Mouse (Mus musculus): ENCODE measurements at regions not wholly inside any gene's neighbourhood (a gene's known extent, or its start where the extent isn't known, plus 50 kb on each side); places are given as distances from the start of the nearest gene placed in this dataset.
"Not testable (repeated sequence)": the region's sequence is repeated elsewhere in the genome, so short reads cannot be mapped to it uniquely, and the experiment has no call there.

DNA sequence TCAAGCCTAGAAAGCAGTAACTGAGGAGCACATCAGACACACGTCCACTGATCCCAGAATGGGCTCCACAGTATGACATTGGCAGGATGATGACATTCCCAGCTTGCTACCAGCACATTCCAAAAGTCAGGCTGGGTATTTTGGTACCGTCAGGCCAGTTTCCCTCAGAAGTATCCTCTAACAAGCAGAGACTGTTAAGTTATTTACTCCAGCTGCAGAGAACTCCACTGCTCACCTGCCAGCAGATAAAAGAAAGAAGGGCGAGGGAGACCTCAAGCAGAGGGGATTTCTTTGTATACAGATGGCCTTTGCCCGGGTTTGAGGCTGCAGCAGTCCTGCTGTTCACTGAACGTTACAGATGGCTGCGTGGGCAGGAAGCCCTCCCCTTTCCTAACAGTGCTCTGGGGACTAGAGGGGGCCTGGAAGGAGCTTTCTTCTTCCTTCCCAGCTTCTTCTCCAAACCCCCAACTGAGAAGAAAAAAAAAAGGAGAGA is 175.2 kb upstream of the Meox2 start:
- CTCF ChIA-PET, result no interaction called here

DNA sequence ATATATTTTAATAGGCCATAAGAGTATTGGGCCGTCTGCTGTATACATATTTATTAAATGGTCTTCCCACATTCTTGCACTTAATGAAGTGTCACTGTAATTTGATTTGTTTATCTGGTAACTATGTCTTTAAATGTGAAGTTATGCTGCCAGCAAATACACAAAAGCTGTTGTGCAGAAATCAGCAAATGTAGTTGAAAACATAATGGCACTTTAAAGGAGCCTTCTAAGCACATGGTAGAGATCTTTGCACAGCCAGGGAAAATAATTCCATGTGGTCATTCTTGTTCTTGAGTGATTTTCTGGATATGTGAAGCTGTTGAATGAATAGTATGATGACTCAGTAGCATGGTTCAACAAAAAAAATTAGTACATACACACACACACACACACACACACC is 164.4 kb upstream of the Meox2 start:
- CTCF ChIA-PET, result no interaction called here

- CTCF ChIA-PET, result no interaction called here
These were observed 162.4 kb upstream of the Meox2 start for GRCm38 (mm10) chr12:36945964-36946363.

GRCm38 (mm10) chr12:36947902-36948301 is 160.4 kb upstream of the Meox2 start:
- CTCF ChIA-PET, result no interaction called here

DNA sequence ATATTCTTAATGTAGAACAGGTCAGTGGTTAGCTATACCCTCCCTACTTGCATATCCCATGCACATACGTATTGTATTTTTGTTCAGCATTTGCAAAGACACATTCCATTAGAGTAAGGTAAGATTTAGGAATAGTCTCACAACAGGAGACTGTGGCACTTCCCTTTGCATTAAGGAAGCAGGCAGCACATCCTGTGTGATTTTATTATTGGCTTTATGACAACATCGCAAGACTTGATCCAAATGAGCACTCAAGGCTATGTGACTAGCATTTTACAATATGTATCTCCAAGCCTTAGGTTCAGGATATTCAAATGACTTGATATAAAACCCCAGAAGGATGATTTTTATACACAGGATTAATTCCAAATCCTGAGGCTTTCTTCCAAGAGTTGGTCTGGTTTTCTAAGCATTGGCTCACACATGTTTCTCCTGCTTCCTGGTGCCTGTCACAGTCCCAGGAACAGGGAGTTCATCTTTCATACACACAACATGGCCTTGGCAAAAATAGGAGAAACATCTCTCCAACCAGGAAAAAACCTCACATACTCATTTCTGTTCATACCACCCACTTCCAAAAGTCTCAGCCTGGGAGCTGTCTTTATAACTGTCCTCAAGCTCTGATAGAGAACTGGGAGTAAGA is 159.1 kb upstream of the Meox2 start:
- CTCF ChIA-PET, result no interaction called here

GRCm38 (mm10) chr12:36974432-36975094 is 133.8 kb upstream of the Meox2 start:
- CTCF ChIA-PET, result interaction anchor here (0.7 kb wide), 1 partner anchor 1705 kb away, joined by 13 read pairs; no protein-coding TSS in a partner anchor

- CTCF ChIA-PET, result no interaction called here
These were observed 131.2 kb upstream of the Meox2 start for GRCm38 (mm10) chr12:36977141-36977540.

DNA sequence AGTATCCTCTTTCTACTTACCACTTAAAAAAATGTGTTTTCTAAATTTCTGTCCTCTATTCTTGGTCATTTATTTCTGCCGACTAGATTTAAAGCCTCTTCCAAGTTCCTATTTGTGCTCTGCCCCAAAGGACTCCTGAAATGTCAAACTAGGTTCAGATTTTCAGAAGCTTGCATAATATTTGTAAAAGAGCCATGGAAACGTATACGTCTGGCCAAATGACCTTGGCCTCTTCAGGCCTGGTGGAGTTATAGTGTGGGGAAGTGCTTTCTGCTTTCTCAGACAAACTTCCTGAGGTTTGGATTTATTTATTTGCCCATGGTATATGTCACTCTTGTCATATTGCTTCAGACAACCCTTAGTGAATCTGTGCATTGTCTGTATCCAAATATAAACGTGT is 117.2 kb upstream of the Meox2 start:
- CTCF ChIA-PET, result no interaction called here

DNA sequence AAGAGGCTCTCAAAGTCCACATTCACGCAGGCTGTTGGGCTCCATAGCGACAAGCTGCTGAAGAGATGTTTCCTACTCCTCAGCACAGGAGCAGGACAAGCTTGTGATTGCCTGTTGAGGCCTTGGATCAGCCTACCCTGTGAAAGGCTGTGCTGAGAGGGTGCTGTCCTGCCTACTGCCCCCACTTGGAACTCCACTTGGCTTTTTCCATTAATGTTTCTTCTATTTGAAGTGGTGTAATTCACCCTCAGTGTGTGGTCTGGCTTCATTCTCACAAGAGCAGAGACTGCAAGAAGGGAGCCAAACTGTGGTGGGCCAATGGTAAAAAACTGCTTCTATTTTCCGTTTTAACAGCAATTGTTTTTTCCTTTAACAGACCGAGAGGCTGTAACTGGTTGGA is 116.4 kb upstream of the Meox2 start:
- CTCF ChIA-PET, result no interaction called here

DNA sequence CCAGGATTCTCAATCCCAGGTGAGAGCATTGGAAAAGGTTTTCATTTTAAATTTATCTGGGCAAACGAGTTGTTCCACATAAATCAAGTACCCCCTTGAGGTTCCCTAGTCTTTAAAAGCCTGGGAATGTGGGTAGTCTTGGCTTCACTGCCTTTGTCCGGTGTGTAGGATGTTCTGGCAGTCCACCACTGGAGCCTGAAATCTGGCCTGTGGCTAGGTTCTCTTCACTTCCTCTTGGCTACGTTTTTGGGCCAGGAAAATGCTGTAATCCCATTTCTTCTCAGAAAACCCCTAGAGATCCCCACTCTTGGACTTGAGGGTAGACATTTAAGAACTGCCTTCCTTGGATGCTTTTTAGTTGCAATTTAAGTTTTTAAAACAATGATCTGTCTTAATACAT is 106.9 kb upstream of the Meox2 start:
- CTCF ChIA-PET, result no interaction called here

DNA sequence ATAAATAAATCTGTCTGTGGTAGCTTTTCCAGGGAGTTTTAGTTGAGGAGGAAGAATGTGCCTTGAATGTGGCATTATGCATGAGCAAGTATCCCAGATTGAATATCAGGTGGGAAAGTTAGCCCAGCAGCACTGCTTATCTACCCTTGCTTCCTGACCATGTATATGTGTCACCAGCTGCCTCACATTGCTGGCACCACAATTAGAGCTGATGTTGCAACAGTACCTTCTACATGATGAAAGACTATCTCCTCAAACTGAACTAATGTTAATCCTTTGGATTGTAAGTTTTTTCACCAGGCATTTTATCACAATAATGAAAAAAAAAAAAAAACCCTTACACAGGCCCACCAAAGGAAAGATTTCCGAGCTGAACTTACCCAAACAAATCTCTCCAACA is 103.1 kb upstream of the Meox2 start:
- CTCF ChIA-PET, result interaction anchor here (0.7 kb wide), 1 partner anchor 1732 kb away, joined by 3 read pairs; no protein-coding TSS in a partner anchor

DNA sequence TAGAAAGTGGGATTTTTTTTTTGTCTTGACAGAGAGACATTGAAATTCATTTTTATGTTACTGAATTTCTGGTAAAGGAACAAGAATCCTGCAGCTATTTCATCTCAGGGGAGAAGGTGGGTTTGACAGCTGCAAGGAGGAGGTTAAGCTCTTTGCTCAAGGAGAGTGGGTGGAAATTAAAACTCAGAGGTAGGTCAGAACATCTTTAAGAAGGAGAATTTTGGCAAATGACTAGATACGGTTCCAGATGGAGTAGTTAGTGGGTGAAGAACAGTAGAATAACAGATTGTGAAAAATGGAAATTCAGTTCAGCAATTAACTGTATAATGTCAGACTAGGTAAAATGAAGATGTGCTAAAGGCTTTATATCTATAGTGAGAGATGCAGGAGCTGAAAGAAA is 98.0 kb upstream of the Meox2 start:
- CTCF ChIA-PET, result no interaction called here

GRCm38 (mm10) chr12:37014401-37014800 is 93.9 kb upstream of the Meox2 start:
- CTCF ChIA-PET, result interaction anchor here (0.6 kb wide), 1 partner anchor 11 kb away, joined by 9 read pairs; no protein-coding TSS in a partner anchor

DNA sequence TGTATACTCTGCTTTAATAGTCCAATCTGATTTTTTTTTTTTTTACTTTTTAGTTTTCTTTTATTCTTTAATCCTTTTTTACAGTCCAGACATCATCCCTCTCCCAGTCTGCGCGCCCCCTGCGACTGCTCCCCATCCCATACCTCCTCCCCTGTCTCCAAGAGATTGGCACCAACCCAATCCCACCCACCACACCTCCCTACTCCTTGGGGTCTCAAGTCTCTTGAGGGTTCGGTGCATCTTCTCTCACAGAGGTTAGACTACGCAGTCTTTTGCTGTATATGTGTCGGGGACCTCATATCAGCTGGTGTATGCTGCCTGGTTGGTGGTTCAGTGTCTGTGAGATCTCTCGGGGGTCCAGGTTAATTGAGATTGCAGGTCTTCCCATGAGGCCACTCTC is 93.4 kb upstream of the Meox2 start:
- CTCF ChIA-PET, result not testable (repeated sequence)

DNA sequence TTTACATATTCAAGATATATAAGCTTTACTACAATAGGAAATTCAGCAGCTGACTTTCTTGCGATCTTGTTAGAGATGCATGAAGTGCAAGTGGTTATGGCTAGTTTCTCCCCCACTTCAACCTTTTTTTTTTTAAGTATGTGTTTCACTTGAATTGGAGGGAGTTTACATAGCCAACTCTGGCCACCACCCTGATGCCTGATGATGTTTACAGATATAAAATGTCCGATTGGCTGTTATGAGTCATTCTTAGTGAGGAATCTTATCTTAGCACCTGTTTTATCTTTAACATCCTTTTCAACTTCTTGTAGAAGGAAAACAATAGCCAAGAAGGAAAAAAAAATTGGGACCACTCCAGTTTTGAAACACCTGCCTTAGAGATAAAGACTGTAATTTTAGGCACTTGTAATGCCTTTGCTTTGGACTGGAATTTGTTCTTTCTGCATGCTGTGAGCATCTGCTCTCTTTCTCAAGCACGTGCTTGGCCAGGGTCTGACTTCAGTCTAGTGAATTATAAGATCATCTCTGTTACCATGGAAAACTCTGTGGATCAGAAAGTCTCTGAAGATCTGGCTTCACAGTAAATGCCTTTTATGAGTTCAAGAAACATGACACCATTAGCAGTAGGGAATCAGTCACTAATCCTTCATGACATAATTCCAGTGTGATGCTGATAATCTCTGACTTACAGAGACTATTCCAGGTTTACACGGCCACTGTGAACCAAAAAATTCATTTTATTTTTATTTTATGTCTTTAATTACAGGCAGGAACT is 92.7 kb upstream of the Meox2 start:
- CTCF ChIA-PET, result no interaction called here

DNA sequence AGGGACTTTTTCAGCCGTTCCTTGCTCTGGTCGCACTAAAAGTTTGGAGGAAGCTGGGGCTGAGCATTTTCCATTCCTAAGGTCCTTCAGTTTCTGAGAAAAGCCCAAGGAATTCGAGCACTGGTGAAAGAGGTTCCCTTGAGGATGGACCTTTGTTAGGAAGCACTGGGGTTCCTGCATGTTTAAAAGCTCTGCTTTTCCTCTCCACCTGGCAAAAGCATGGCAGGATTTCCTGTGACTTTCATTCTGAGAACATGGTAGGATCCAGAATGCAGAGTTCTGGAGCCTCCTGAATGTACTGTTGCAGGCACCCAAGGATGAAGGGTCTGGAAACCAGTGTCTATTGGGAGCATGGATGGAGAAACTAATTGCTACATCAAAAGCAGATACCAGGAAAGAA is 61.1 kb upstream of the Meox2 start:
- CTCF ChIA-PET, result no interaction called here

- CTCF ChIA-PET, result no interaction called here
These were observed 57.7 kb upstream of the Meox2 start for GRCm38 (mm10) chr12:37050596-37050995.

- CTCF ChIA-PET, result no interaction called here
These were observed 50.9 kb upstream of the Meox2 start for GRCm38 (mm10) chr12:37057411-37057810.

Data from spleen, embryonic (tissue).